Mouse (Mus musculus): ENCODE results near the gene Ankrd60. TPM values are rescaled to one million over a fixed set of nuclear protein-coding genes. Genes with fewer than 3 reads are reported as not detected.

Ankrd60 gene
- total and polyA plus RNA-seq, 2 experiments from 2014 or later: not detected

GRCm38 (mm10) chr2:173601861-173602260, 23.7 kb upstream of the Ankrd60 start:
- TF ChIP-seq CTCF (IDR thresholded peaks at IDR 0.05): no peak
- Histone ChIP-seq H3K4me3 (ENCODE audit: low read depth, low read length) (no peak overlapping the region), H3K27me3 (ENCODE audit: insufficient read depth, low read length) (no peaks in the 10 kb centered on the region), H3K4me1 (ENCODE audit: insufficient read depth, low read length) (no peaks in the 10 kb centered on the region), H3K4me2 (ENCODE audit: low read depth, low read length, poor library complexity, severe bottlenecking) (no peak overlapping the region), H3K27ac (ENCODE audit: low read depth, low read length) (no peak overlapping the region), H3K36me3 (ENCODE audit: insufficient read depth, low read length) (peaks cover 2% of the 10 kb centered on the region; the same call in 1 of the 2 replicates), H3K9me3 (ENCODE audit: low read length) (no peaks in the 10 kb centered on the region), H3K9ac (replicated peaks; ENCODE audit: low read length, poor library complexity, severe bottlenecking) (no peak overlapping the region)
- ATAC-seq (ENCODE audit: low FRiP score) (no peak), DNase-seq (ENCODE audit: low spot score) (no peak)
- WGBS: 84% methylated on average over 1 of the region's 1 CpGs

GRCm38 (mm10) chr2:173595374-173595781, 17.2 kb upstream of the Ankrd60 start:
- DNase-seq (ENCODE audit: low spot score): peak; percentile 31
- no peak overlapping the region for H3K4me3 ChIP-seq (ENCODE audit: low read depth, low read length)
- no peak overlapping the region for H3K27ac ChIP-seq (ENCODE audit: low read depth, low read length)
- H3K4me1 ChIP-seq (ENCODE audit: insufficient read depth, low read length): no peaks in the 10 kb centered on the region
- peaks cover 2% of the 10 kb centered on the region; the same call in 1 of the 2 replicates for H3K36me3 ChIP-seq (ENCODE audit: insufficient read depth, low read length)
- H3K27me3 ChIP-seq (ENCODE audit: insufficient read depth, low read length): no peaks in the 10 kb centered on the region
- peak; percentile 52 for TF ChIP-seq CTCF (IDR thresholded peaks at IDR 0.05)
- no peak overlapping the region for H3K9ac ChIP-seq (replicated peaks; ENCODE audit: low read length, poor library complexity, severe bottlenecking)
- H3K4me2 ChIP-seq (ENCODE audit: low read depth, low read length, poor library complexity, severe bottlenecking): no peak overlapping the region
- no peak for ATAC-seq (ENCODE audit: low FRiP score)
- 40% methylated on average over 10 of the region's 10 CpGs for WGBS
- no peaks in the 10 kb centered on the region for H3K9me3 ChIP-seq (ENCODE audit: low read length)

GRCm38 (mm10) chr2:173594313-173595063, 16.3 kb upstream of the Ankrd60 start:
- no peaks in the 10 kb centered on the region for H3K27me3 ChIP-seq (ENCODE audit: insufficient read depth, low read length)
- TF ChIP-seq CTCF (IDR thresholded peaks at IDR 0.05): no peak
- peaks cover 2% of the 10 kb centered on the region; the same call in 1 of the 2 replicates for H3K36me3 ChIP-seq (ENCODE audit: insufficient read depth, low read length)
- H3K4me1 ChIP-seq (ENCODE audit: insufficient read depth, low read length): no peaks in the 10 kb centered on the region
- H3K27ac ChIP-seq (ENCODE audit: low read depth, low read length): no peak overlapping the region
- 53% methylated on average over 11 of the region's 11 CpGs for WGBS
- DNase-seq (ENCODE audit: low spot score) (no peak), ATAC-seq (ENCODE audit: low FRiP score) (no peak)
- H3K4me3 ChIP-seq (ENCODE audit: low read depth, low read length): no peak overlapping the region
- no peaks in the 10 kb centered on the region for H3K9me3 ChIP-seq (ENCODE audit: low read length)
- H3K4me2 ChIP-seq (ENCODE audit: low read depth, low read length, poor library complexity, severe bottlenecking): no peak overlapping the region
- no peak overlapping the region for H3K9ac ChIP-seq (replicated peaks; ENCODE audit: low read length, poor library complexity, severe bottlenecking)

- ATAC-seq (ENCODE audit: low FRiP score) (no peak), DNase-seq (ENCODE audit: low spot score) (no peak)
- Histone ChIP-seq H3K9ac (replicated peaks; ENCODE audit: low read length, poor library complexity, severe bottlenecking) (no peak overlapping the region), H3K9me3 (ENCODE audit: low read length) (no peaks in the 10 kb centered on the region), H3K4me3 (ENCODE audit: low read depth, low read length) (no peak overlapping the region), H3K4me1 (ENCODE audit: insufficient read depth, low read length) (no peaks in the 10 kb centered on the region), H3K4me2 (ENCODE audit: low read depth, low read length, poor library complexity, severe bottlenecking) (no peak overlapping the region), H3K36me3 (ENCODE audit: insufficient read depth, low read length) (no peaks in the 10 kb centered on the region), H3K27me3 (ENCODE audit: insufficient read depth, low read length) (no peaks in the 10 kb centered on the region), H3K27ac (ENCODE audit: low read depth, low read length) (no peak overlapping the region)
- WGBS: 44% methylated on average over 4 of the region's 4 CpGs
- TF ChIP-seq CTCF (IDR thresholded peaks at IDR 0.05): no peak
Measured at GRCm38 (mm10) chr2:173593841-173594240, 15.7 kb upstream of the Ankrd60 start.

GRCm38 (mm10) chr2:173592781-173593180, 14.6 kb upstream of the Ankrd60 start:
- Histone ChIP-seq H3K36me3 (ENCODE audit: insufficient read depth, low read length) (no peaks in the 10 kb centered on the region), H3K9ac (replicated peaks; ENCODE audit: low read length, poor library complexity, severe bottlenecking) (no peak overlapping the region), H3K4me2 (ENCODE audit: low read depth, low read length, poor library complexity, severe bottlenecking) (no peak overlapping the region), H3K27me3 (ENCODE audit: insufficient read depth, low read length) (no peaks in the 10 kb centered on the region; the same call in 1 of the 2 replicates), H3K27ac (ENCODE audit: low read depth, low read length) (no peak overlapping the region), H3K9me3 (ENCODE audit: low read length) (no peaks in the 10 kb centered on the region), H3K4me3 (ENCODE audit: low read depth, low read length) (no peak overlapping the region), H3K4me1 (ENCODE audit: insufficient read depth, low read length) (no peaks in the 10 kb centered on the region)
- peak; percentile 49 for TF ChIP-seq CTCF (IDR thresholded peaks at IDR 0.05)
- WGBS: 55% methylated on average over 9 of the region's 9 CpGs
- ATAC-seq (ENCODE audit: low FRiP score) (no peak), DNase-seq (ENCODE audit: low spot score) (peak; percentile 22)

GRCm38 (mm10) chr2:173587411-173587810, 9.2 kb upstream of the Ankrd60 start:
- H3K4me1 ChIP-seq (ENCODE audit: insufficient read depth, low read length): no peaks in the 10 kb centered on the region
- H3K4me2 ChIP-seq (ENCODE audit: low read depth, low read length, poor library complexity, severe bottlenecking): no peak overlapping the region
- TF ChIP-seq CTCF (IDR thresholded peaks at IDR 0.05): no peak
- no peak overlapping the region for H3K9ac ChIP-seq (replicated peaks; ENCODE audit: low read length, poor library complexity, severe bottlenecking)
- peaks cover 16% of the 10 kb centered on the region; the same call in 1 of the 2 replicates for H3K27me3 ChIP-seq (ENCODE audit: insufficient read depth, low read length)
- H3K27ac ChIP-seq (ENCODE audit: low read depth, low read length): no peak overlapping the region
- H3K36me3 ChIP-seq (ENCODE audit: insufficient read depth, low read length): no peaks in the 10 kb centered on the region
- DNase-seq (ENCODE audit: low spot score) (no peak), ATAC-seq (ENCODE audit: low FRiP score) (no peak)
- H3K9me3 ChIP-seq (ENCODE audit: low read length): no peaks in the 10 kb centered on the region
- H3K4me3 ChIP-seq (ENCODE audit: low read depth, low read length): no peak overlapping the region
- 89% methylated on average over 5 of the region's 5 CpGs for WGBS

Data from midbrain, postnatal 0 days (tissue).